Mouse (Mus musculus) spleen, postnatal 14 days (tissue): ENCODE measurements around the gene Kif4.
A peak's percentile ranks its signal among the peaks of the same experiment; 100 is the strongest.

Experiments
- DNase-seq, 2 experiments: peaks; one replicate each; pipeline ENCODE4 v3.0.0; 2021 to 2022; ENCODE audit warnings: low spot score in 2 of 2

Gene Kif4

GRCm38 (mm10) chrX:100625546-100625801 is at the start of gene Kif4:
TSS of gene Kif4 (plus strand) at chrX:100625737.
- DNase-seq: no peak

- DNase-seq: no peak
Observed at GRCm38 (mm10) chrX:100594791-100595190, 30.7 kb upstream of the Kif4 start, which contains the start of gene P2ry4. TSS of gene P2ry4 (minus strand) at chrX:100594869.

- no peak for DNase-seq
Observed at GRCm38 (mm10) chrX:100597439-100597838, 28.1 kb upstream of the Kif4 start.

GRCm38 (mm10) chrX:100599755-100600154 is 25.8 kb upstream of the Kif4 start:
- no peak for DNase-seq

GRCm38 (mm10) chrX:100605314-100605713 is 20.2 kb upstream of the Kif4 start, which contains the start of gene Arr3:
TSS of gene Arr3 (plus strand) at chrX:100605497.
- DNase-seq: no peak

GRCm38 (mm10) chrX:100618488-100618887 is 7.0 kb upstream of the Kif4 start:
- DNase-seq: no peak

- no peak for DNase-seq
Observed at GRCm38 (mm10) chrX:100621366-100621765, 4.2 kb upstream of the Kif4 start.

- no peak for DNase-seq
Observed at GRCm38 (mm10) chrX:100624242-100624641, 1.3 kb upstream of the Kif4 start.

- DNase-seq: no peak
Observed at GRCm38 (mm10) chrX:100625146-100625545, 391 bp upstream of the Kif4 start.

GRCm38 (mm10) chrX:100625802-100626793 is 561 bp downstream of the Kif4 start, which contains the start of gene Pdzd11:
TSS of gene Pdzd11 (minus strand) at chrX:100626568.
- peak; percentile 73 to 79 for DNase-seq

GRCm38 (mm10) chrX:100629076-100629475 is 3.5 kb downstream of the Kif4 start:
- no peak for DNase-seq

- DNase-seq: no peak
Observed at GRCm38 (mm10) chrX:100638477-100638876, 12.9 kb downstream of the Kif4 start.

GRCm38 (mm10) chrX:100652848-100653247 is 27.3 kb downstream of the Kif4 start:
- no peak for DNase-seq

- no peak for DNase-seq
Observed at GRCm38 (mm10) chrX:100664825-100665224, 39.3 kb downstream of the Kif4 start.

- no peak for DNase-seq
Observed at GRCm38 (mm10) chrX:100678204-100678603, 52.7 kb downstream of the Kif4 start.

- DNase-seq: no peak
Observed at GRCm38 (mm10) chrX:100686527-100686926, 61.0 kb downstream of the Kif4 start.

- no peak for DNase-seq
Observed at GRCm38 (mm10) chrX:100687360-100688032, 62.0 kb downstream of the Kif4 start.

- no peak for DNase-seq
Observed at GRCm38 (mm10) chrX:100688033-100688370, 62.5 kb downstream of the Kif4 start.

- no peak for DNase-seq
Observed at GRCm38 (mm10) chrX:100696776-100697175, 71.2 kb downstream of the Kif4 start.

GRCm38 (mm10) chrX:100708032-100708431 is 82.5 kb downstream of the Kif4 start:
- DNase-seq: no peak

GRCm38 (mm10) chrX:100716173-100716572 is 90.6 kb downstream of the Kif4 start:
- no peak for DNase-seq

- no peak for DNase-seq
Observed at GRCm38 (mm10) chrX:100728947-100729346, 103.4 kb downstream of the Kif4 start.

GRCm38 (mm10) chrX:100729665-100730188 is 104.2 kb downstream of the Kif4 start, which contains the start of gene Gdpd2:
TSS of gene Gdpd2 (plus strand) at chrX:100729873.
- no peak for DNase-seq
